Mouse (Mus musculus) cerebellum, adult 9-10 months (tissue): ENCODE measurements around the gene Chtf18.

Experiments
- DNase-seq: peaks from one replicate; pipeline ENCODE4 v3.0.0; 2022

Chtf18 gene

DNA sequence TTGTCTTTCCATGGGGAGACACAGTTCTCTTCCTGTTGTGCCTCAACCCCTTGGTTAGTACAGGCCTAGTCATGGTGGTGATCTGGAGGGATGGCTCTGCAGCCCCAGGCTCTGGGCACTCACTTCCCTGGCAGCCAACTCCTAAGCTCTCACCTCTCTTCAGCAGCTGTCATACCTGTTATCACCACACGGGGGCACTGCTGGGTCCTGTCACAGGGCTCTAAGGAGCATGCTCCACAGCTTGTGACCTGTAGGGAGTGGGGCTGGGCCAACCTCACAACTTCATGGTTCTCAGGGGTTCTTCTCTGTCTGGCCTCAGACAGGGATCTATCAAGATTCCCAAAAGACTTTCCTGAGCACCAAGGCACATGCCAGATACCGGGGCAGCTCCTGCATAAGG lies 4.9 kb upstream of the Chtf18 start:
- DNase-seq = peak; percentile 87

DNA sequence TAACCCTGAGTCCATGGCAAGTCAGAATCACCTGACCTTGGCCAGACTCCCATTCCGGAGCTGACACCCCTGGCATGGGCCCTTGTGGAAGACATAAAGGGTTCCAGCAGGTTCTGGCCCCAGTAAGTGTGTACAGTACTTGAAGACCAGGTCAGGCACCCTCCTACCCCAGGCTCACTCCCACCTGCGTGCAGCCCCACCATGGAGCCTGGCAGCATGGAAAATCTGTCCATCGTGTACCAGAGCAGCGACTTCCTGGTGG lies 721 bp upstream of the Chtf18 start:
- no peak for DNase-seq

- DNase-seq = no peak
Observed at GRCm38 (mm10) chr17:25725264-25725663, 2.0 kb downstream of the Chtf18 start.

GRCm38 (mm10) chr17:25723919-25724318 lies 3.3 kb downstream of the Chtf18 start:
- DNase-seq = no peak

DNA sequence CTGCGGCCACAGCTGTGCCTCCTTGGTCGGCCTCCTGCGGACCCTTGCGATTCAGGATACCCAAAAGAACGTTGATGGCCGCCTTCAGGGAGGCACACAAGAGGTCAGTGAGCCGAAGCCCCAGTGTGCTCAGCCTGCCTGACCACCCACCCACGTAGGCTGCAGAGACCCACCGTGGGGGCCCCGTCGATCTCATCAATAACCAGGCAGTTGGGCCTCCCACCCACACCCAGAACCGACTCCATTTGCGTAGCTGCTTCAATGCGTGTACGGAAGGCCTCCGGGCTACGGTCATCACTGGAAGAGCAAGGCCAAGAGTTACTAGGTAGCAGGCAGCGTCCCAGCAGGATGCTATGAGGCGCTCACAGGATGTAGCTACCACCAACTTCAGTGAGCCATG lies 3.7 kb downstream of the Chtf18 start:
- DNase-seq = no peak

DNA sequence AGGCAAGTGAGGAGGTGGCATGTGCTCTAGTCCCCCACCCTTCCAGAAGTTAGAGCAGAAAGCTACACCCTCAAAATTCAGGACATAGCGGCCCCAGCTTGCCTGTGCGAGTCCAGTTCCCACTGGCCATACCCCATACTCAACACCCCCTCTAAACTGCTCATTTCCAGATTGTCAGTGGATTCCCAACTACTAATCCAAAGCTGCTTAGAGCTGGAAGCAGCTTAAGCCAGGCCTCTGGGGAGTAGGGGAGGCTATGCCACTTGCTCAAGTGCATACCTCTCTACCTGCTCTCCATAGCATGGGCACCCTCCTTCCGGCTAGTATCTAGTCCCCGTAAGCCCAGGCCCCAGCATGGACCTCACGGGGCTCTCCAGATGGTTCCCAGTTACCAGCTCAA lies 5.7 kb downstream of the Chtf18 start:
- DNase-seq = no peak

DNA sequence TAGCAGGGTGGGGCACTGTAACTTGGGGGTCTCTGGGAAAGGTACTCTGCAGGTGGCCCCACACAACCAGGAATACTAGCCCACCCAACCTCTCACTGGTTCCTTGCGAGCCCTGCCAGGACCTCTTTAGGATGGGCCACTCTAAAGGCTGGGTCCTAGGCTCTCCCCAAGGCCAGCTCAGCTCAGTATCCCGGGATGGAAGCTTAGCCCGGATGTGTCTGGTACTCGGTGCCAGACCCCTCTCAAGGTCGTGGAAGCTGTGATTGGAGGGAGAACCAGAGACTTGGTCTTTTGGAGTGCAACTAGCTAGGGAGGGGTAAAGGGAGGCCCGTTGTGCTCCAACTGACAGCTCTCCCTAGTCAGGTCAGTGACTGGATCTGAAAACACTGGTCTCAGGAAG lies 9.5 kb downstream of the Chtf18 start:
- no peak for DNase-seq

GRCm38 (mm10) chr17:25716711-25717637 lies 10.2 kb downstream of the Chtf18 start, which contains the start of gene Gng13:
Gene Gng13, plus strand, starts transcription at chr17:25717171.
- no peak for DNase-seq

DNA sequence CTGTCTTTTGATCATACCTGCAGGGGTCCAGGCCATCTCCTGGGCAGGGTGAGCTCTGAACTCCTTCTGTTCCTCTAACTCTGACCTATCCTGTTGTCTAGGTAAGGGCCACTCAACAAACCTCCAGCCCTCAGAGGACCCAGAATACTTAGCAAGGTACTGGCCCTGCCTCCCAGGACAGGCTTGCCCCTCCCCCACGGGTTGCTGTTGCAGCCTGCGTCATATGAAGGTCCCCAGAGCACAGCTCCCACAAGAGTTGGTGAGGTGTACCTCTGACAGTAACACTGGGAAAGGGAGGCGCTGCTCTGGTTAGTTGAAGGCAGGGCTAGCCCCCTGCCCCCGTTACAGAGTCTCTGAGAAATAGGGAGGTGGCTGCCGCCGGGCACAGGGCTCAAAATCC lies 11.1 kb downstream of the Chtf18 start:
- DNase-seq = no peak

DNA sequence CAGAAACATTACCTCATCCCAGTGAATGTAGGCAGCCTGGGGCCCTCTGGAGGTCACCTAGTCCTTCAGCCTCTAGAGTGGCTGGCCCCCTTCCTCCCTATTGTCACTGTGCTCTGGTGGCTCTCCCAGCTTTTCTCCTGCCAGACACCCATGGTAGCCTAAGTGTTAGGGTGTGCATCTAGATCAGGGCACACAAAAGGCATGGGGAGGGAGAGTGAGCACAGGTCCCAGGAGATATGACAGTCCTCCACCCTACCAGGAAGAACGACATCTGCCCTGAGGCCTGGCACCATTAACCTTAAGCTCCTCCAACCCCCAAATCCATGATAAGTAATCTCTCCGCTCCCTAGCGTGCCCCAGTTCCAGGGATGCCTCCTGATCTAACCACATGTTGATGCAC lies 11.6 kb downstream of the Chtf18 start:
- no peak for DNase-seq

DNA sequence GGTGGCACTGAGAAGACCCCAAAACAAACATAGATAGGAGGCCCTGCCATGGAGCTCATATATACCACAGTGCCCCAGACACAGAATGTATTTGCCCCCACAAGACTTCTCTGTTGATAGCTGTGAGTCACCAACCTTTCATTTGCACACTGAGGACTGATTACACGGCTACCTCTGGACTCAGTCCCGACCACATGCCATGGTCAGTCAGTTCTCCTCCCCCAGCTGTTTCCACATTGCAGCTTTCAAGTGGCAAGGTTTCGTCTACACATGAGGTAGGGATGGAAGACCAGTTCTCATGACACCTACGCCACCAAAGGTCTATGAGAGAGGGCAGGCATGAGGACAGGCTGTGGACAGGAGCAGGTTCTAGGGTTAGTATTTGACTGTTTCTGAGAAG lies 16.1 kb downstream of the Chtf18 start:
- DNase-seq = no peak

DNA sequence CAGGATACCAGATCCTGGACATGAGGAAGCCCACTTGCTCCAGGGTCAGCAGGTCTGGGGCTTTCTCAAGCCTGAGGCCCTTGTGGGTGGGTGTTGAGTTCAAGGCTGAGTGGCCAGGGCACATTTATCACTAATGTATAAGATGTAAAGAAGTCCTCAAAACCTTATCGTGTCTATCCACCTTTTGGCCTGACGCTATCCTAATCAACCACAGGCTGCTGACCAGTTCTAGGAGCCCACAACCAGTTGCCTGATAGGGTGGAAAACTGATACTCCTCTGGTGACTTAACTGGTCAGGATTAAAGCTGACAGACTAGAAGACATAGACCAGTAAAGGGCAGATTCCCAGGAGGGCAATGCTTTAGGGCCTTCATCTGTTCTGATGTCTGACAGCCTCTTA lies 17.2 kb downstream of the Chtf18 start:
- no peak for DNase-seq

GRCm38 (mm10) chr17:25700863-25701496 lies 26.2 kb downstream of the Chtf18 start:
- no peak for DNase-seq

GRCm38 (mm10) chr17:25698446-25698845 lies 28.8 kb downstream of the Chtf18 start:
- peak; percentile 73 for DNase-seq

DNA sequence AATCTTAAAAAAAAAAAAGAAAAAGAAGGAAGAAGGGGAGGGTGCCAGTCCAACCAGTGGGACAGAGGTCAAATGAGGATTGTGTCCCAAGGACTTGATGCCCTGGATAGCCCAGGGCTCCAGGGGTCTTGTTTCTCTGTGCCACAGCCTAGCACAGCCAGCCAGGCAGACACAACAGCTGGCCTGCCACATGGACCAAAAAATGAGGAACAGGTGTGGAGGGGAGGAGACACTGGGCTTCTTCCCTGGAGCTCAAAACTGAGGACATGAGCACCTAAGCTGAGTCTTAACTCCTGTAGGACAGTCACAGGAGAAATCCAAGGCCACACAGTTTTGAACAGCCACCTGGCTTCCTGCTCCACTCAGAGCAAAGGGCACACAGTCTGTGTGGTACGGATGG lies 31.0 kb downstream of the Chtf18 start:
- no peak for DNase-seq

- no peak for DNase-seq
Observed at GRCm38 (mm10) chr17:25688922-25689321, 38.3 kb downstream of the Chtf18 start.

GRCm38 (mm10) chr17:25686323-25686722 lies 40.9 kb downstream of the Chtf18 start:
- no peak for DNase-seq

DNA sequence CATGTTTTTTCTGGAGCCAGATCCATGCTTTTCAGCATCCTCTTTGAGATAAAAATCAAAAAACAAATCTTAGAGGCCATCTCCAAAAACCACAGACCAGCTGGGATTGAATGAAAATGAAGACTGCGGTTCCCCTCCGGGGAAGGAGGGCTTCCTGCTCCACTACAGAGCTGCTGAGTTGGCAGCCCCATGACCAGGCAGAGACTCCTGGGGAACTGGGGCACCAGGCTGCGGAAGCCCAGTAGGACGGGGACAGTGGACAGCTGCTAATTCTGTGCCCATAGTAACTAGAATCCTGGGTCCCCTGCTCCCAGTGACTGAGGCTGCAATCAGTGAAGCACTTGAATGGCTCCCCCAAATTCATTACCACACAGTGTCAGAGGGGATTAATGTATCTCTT lies 45.6 kb downstream of the Chtf18 start:
- DNase-seq = no peak

DNA sequence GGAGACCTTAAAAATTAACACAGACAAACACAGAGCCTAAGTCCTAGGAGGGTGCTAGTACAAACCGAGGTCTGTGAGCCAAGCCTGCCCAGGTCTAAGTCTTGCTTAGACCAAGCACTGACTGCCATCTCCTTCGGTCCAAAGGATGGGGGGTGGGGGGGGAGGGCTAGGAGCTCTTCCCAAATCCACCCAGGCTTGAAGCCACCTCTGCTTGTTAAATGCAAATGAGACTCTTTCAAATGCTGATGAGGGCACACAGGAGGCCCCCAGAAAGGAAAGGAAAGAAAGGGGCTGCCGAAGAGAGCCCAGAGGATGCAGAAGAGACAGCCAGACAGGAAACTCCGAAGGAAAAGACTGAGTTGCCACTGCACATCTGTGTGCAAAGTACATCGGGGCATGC lies 47.4 kb downstream of the Chtf18 start:
- no peak for DNase-seq

DNA sequence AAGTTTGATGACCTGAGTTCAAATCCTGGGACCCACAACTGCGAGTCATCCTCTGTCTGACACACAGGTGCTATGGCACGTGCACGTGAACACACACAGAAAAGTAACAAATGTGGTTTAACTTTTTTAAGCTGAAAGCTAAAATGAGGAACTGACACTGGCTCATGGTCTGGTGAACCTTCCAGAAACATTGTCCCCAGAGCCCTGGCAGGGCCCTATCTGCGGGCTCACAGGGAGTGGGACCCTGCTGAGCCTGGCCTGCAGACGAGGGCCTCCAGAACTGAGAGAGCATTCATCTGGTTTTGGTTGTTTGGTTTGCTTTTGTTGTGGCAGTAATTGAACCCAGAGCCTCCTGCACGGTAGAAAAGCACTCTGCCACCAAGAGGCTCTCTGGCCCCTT lies 49.2 kb downstream of the Chtf18 start:
- DNase-seq = no peak

GRCm38 (mm10) chr17:25672982-25673381 lies 54.2 kb downstream of the Chtf18 start:
- no peak for DNase-seq
